Mouse (Mus musculus) heart, postnatal 0 days (tissue): ENCODE measurements around the gene Taco1. TPM values are rescaled to one million over a fixed set of nuclear protein-coding genes. Genes with fewer than 3 reads are reported as not detected.

Experiments used
- ATAC-seq: fragments of 200-750 bp; cut with Nextera tagmentation; 2 replicates; pipeline ENCODE4 v1.8.0; 2017; ENCODE audit warnings: low read depth, moderate number of reproducible peaks, moderate library complexity; ENCODE audit not compliant: insufficient read depth
- DNase-seq: peaks from one replicate; pipeline ENCODE4 v3.0.0-alpha.2; 2016; ENCODE audit warnings: low spot score
- H3K27ac ChIP-seq: fragments of 300-500 bp; sonication (generic); 2 replicates; pipeline ENCODE4 v1.5.1; 2014; ENCODE audit warnings: low read depth, mild to moderate bottlenecking
- H3K27me3 ChIP-seq: fragments of 300-500 bp; sonication (generic); 2 replicates; pipeline ENCODE4 v1.6.1; 2014; ENCODE audit warnings: low read length, mixed read lengths; ENCODE audit not compliant: control insufficient read depth, insufficient read depth
- H3K36me3 ChIP-seq: fragments of 300-500 bp; sonication (generic); replicated peaks from 2 replicates; pipeline ENCODE4 v1.6.1; 2014; ENCODE audit warnings: low read length, mixed read lengths; ENCODE audit not compliant: control insufficient read depth, insufficient read depth
- H3K4me1 ChIP-seq: fragments of 300-500 bp; sonication (generic); 2 replicates; pipeline ENCODE4 v1.6.1; 2014; ENCODE audit warnings: antibody characterized with exemption; ENCODE audit not compliant: control insufficient read depth, insufficient read depth
- H3K4me2 ChIP-seq: fragments of 300-500 bp; sonication (generic); 2 replicates; pipeline ENCODE4 v1.6.1; 2014; ENCODE audit warnings: low read depth, mild to moderate bottlenecking, low read length, moderate library complexity
- H3K4me3 ChIP-seq: fragments of 300-500 bp; sonication (generic); 2 replicates; pipeline ENCODE4 v1.5.1; 2014; ENCODE audit warnings: low read depth, low read length
- H3K9ac ChIP-seq: fragments of 300-500 bp; sonication (generic); replicated peaks from 2 replicates; pipeline ENCODE4 v1.6.1; 2014; ENCODE audit warnings: low read depth, low read length, mixed read lengths
- H3K9me3 ChIP-seq: fragments of 300-500 bp; sonication (generic); replicated peaks from 2 replicates; pipeline ENCODE4 v1.6.1; 2016; ENCODE audit warnings: low read length; ENCODE audit not compliant: control insufficient read depth
- CTCF ChIP-seq: IDR thresholded peaks from 2 replicates; pipeline ENCODE4 v1.5.1; 2016; ENCODE audit warnings: antibody characterized with exemption, control low read depth, low read depth
- EP300 ChIP-seq: IDR thresholded peaks from 2 replicates; pipeline ENCODE4 v1.6.1; 2016; ENCODE audit warnings: antibody characterized with exemption, low read depth
- WGBS: fragments of 180-500 bp; shearing (Covaris S2); extraction: QIAGEN DNeasy Blood & Tissue Kit; methylation state at CpG from one replicate; pipeline ENCODE4 v1.1.7; 2014; 5-methylcytosine and 5-hydroxymethylcytosine counted together
- polyA plus RNA-seq: library from polyadenylated mRNA; unstranded; fragments of >200 nt; fragmentation: Nextera tagmentation; extraction: Ambion mirVana; gene quantifications from 2 replicates; pipeline ENCODE4 v1.2.1, GENCODE M21; 2015
- total RNA-seq: library from RNA; depleted of rRNA; stranded (reverse); fragments of >200 nt; gene quantifications from 2 replicates; pipeline ENCODE4 v1.2.3, GENCODE M21; 2014; ENCODE audit warnings: low replicate concordance; rRNA removed

Taco1 gene
- 40.6 and 50.4 TPM in 2 replicates for total RNA-seq
- polyA plus RNA-seq, result 14.1 and 17.4 TPM in 2 replicates

DNA sequence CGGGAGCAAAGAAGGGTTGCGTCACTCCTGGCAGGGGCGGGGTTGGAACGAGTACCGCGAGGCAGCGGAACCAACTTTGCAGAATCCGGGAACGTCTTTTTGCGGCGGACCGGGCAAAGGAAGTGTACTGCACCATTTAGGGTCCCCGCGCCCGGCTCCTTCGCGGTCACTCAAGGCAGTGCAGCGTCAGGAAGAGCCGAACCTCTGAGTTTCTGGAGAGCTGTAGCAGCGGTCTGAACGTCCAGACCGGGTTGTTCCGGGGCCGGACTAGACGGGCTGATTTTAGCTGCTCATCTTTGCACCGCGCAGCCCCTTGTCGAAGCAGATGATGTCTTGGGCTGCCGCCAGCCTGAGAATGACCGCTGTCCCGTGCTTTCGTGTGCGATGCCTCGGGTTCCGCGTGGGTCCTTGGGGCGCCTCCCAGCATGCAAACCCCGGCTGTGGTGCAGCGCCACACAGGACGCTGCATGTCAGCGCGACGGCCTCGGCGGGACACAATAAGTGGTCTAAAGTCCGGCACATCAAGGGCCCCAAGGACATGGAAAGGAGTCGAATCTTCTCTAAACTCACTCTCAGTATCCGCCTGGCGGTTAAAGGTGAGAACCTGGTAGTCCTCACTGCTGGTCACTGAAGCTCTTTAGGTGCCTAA, at the start of gene Taco1:
Gene Taco1, plus strand, starts transcription at position 139 of the 649 bp plus-strand sequence.
- under 1% methylated on average over 49 of the region's 49 CpGs for WGBS
- ATAC-seq, result peak; percentile 97
- peak within 1 kb of the TSS; percentile 84 for H3K4me3 ChIP-seq
- peak within 1 kb of the TSS; percentile 79 for H3K9ac ChIP-seq
- H3K27ac ChIP-seq, result peak within 1 kb of the TSS; percentile 92
- peaks cover 12% of the 10 kb centered on the region for H3K36me3 ChIP-seq
- H3K4me2 ChIP-seq, result peak within 1 kb of the TSS; percentile 72
- no peaks in the 10 kb centered on the region for H3K27me3 ChIP-seq
- H3K4me1 ChIP-seq, result peaks cover 8% of the 10 kb centered on the region; the same call in 1 of the 2 replicates
- no peaks in the 10 kb centered on the region for H3K9me3 ChIP-seq
- TF ChIP-seq CTCF, result peak; percentile 9; the same call in 1 of the 2 replicates
- TF ChIP-seq EP300, result 0 out of 2 replicates have a peak, but pooled peaks have one; percentile 43
- DNase-seq, result peak; percentile 96

DNA sequence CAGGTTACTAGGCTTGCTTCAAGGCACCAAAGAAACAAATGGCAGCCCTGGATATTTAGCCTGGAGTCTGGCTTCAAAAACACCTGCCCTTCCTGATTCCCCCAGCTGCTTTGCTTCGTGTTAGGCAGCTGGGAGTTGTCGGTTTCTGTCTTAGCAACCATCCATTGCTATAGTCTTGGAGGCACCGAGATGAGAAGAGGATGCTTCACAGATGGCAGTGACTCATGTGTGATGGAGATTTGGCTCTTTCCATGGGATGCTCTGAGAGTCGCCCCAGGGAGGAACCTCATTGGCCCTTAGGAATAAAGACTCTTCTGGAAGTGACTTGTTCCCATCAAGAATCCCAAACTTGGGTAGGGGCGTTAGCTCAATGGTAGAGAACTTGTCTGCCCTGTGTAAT, 49.4 kb upstream of the Taco1 start:
- H3K9ac ChIP-seq, result no peak overlapping the region
- peaks cover 20% of the 10 kb centered on the region for H3K27me3 ChIP-seq
- H3K4me3 ChIP-seq, result no peak overlapping the region
- no peaks in the 10 kb centered on the region for H3K9me3 ChIP-seq
- no peak overlapping the region for H3K27ac ChIP-seq
- peaks cover 17% of the 10 kb centered on the region; the same call in 1 of the 2 replicates for H3K4me1 ChIP-seq
- DNase-seq (no peak), ATAC-seq (no peak)
- H3K36me3 ChIP-seq, result no peaks in the 10 kb centered on the region
- no peak overlapping the region for H3K4me2 ChIP-seq
- 69% methylated on average over 5 of the region's 5 CpGs for whole genome bisulfite sequencing
- TF ChIP-seq CTCF, result no peak
- TF ChIP-seq EP300, result no peak

DNA sequence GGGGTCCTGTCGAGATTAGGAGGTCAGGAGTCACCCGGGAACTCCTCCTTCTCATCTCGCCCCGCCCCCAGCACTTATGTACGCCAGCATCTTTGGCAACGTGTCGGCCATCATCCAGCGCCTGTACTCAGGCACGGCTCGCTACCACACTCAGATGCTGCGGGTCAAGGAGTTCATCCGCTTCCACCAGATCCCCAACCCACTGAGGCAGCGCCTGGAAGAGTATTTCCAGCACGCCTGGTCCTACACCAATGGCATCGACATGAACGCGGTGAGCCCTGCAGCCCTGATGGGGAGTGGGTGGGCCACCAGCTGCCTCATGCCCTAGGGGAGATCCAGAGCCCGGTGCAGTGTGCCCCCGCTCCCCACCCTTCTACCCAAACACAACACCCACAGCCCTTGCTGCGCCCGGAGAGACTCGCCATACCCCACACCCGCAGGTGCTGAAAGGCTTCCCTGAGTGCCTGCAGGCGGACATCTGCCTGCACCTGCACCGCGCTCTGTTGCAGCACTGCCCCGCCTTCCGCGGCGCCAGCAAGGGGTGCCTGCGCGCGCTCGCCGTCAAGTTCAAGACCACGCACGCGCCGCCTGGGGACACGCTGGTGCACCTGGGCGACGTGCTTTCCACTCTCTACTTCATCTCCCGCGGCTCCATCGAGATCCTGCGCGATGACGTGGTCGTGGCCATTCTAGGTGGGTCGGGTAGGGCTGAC, 45.7 kb upstream of the Taco1 start:
- Histone ChIP-seq H3K27me3 (peaks cover 26% of the 10 kb centered on the region), H3K4me1 (peaks cover 10% of the 10 kb centered on the region; the same call in 1 of the 2 replicates), H3K9me3 (no peaks in the 10 kb centered on the region), H3K27ac (no peak overlapping the region), H3K4me3 (peak overlapping the region; percentile 27; the same call in 1 of the 2 replicates), H3K9ac (no peak overlapping the region), H3K4me2 (peak overlapping the region; percentile 45), H3K36me3 (no peaks in the 10 kb centered on the region)
- ATAC-seq (no peak), DNase-seq (no peak)
- whole genome bisulfite sequencing, result under 1% methylated on average over 50 of the region's 50 CpGs
- TF ChIP-seq CTCF (no peak), EP300 (no peak)

DNA sequence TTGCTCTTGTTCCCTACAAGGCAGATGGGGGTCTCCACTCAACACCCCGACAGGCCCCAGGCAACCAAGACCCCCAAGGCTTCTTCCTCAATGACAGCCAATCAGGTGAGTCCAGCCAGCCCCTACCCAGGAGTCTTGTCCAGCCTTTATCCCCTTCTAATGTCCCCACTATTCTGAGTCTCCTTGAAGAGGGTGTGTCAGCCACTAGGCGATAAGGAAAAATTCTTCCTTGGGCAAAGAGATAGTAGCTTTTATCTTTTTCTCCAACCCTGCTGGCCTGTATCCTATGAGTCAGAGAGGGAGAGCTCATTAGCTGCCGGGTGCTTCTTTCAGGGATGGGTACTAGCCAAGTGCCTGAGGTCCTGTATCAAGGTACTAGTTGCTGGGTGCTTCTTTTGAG, 40.1 kb upstream of the Taco1 start:
- TF ChIP-seq EP300, result no peak
- TF ChIP-seq CTCF, result no peak
- Histone ChIP-seq H3K27ac (no peak overlapping the region), H3K36me3 (no peaks in the 10 kb centered on the region), H3K4me2 (no peak overlapping the region), H3K4me3 (no peak overlapping the region), H3K4me1 (no peaks in the 10 kb centered on the region), H3K9me3 (no peaks in the 10 kb centered on the region), H3K9ac (no peak overlapping the region), H3K27me3 (peaks cover 11% of the 10 kb centered on the region; the same call in 1 of the 2 replicates)
- 41% methylated on average over 3 of the region's 3 CpGs for WGBS
- DNase-seq, result no peak
- ATAC-seq, result no peak

DNA sequence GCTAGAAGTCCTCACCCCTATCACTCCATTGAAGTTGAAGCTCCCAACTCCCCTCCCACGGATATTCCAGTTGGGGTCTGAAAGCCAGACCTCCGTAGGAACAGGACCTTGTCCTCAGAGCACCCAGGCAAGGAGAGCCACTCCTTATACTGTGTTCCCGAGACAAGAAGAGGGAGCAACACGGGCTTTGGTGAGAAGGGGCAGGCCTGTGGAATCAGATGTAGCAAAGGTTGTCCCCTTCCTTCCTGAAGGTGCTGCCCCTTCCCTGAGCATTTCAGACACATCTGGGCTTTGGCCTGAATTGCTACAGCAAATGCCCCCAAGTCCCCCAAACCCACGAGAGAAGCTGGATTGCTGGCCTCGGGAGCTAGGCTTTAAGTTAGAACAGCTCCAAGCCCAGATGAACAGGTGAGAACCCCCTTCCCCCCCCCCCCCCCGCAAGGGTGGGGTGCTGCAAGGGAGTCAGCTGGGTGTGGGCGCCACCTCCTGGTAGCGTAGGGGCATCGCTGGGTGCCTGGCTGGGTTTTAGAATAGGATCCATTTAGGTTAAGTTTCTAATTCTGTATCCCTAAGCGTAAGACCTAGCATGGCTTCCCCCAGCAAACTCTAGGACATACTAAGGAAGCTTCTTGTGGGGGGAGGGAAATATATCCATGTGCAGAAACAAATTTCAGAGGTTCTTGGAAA, 39.3 kb upstream of the Taco1 start:
- no peaks in the 10 kb centered on the region for H3K4me1 ChIP-seq
- H3K27me3 ChIP-seq, result 0 out of 2 replicates have a peak, but pooled peaks cover 5% of the 10 kb centered on the region
- no peaks in the 10 kb centered on the region for H3K36me3 ChIP-seq
- TF ChIP-seq EP300 (no peak), CTCF (peak; percentile 71)
- peak; percentile 39; the same call in 1 of the 2 replicates for ATAC-seq
- DNase-seq, result no peak
- H3K4me3 ChIP-seq, result no peak overlapping the region
- no peak overlapping the region for H3K27ac ChIP-seq
- H3K9me3 ChIP-seq, result no peaks in the 10 kb centered on the region
- no peak overlapping the region for H3K9ac ChIP-seq
- WGBS, result 20% methylated on average over 11 of the region's 11 CpGs
- H3K4me2 ChIP-seq, result no peak overlapping the region
